Mouse (Mus musculus) liver, adult 2 months (tissue): ENCODE data around the gene Mcoln3.

Experiments
- CTCF ChIP-seq: fragments of 200-500 bp; IDR thresholded peaks from 2 replicates; pipeline ENCODE4 v1.5.1; 2011; ENCODE audit warnings: low read depth, low read length, control low read depth
- POLR2A ChIP-seq: fragments of 200-500 bp; IDR thresholded peaks from 2 replicates; pipeline ENCODE4 v1.6.1; 2011; ENCODE audit warnings: low read length, control low read depth; ENCODE audit not compliant: insufficient read depth; ENCODE audit errors: extremely low read depth

GRCm38 (mm10) chr3:146110916-146111315 is 6.3 kb upstream of the Mcoln3 start:
- TF ChIP-seq CTCF (no peak), POLR2A (no peak)
